Mouse (Mus musculus): ENCODE data around the gene Poldip2. TPM values are rescaled to one million over a fixed set of nuclear protein-coding genes. Genes with fewer than 3 reads are reported as not detected.

Gene Poldip2
- polyA plus RNA-seq, 1 experiment from 2014 or later = 144 TPM

GRCm38 (mm10) chr11:78497544-78498522, 14.2 kb upstream of the Poldip2 start, which contains the start of gene Sarm1:
Sarm1 (minus strand) TSS chr11:78497754.
- peak within 1 kb of the TSS; percentile 75 for H3K9ac ChIP-seq (ENCODE audit: low read length)
- no peaks in the 10 kb centered on the region for H3K36me3 ChIP-seq (ENCODE audit: control insufficient read depth, insufficient read depth, low read length)
- peak within 1 kb of the TSS; percentile 74 for H3K27ac ChIP-seq (ENCODE audit: low read depth, low read length)
- peaks cover 4% of the 10 kb centered on the region; the same call in 1 of the 2 replicates for H3K27me3 ChIP-seq (ENCODE audit: control insufficient read depth, insufficient read depth, low read length)
- H3K4me2 ChIP-seq (ENCODE audit: low read depth, low read length, severe bottlenecking) = peak within 1 kb of the TSS; percentile 98
- H3K4me1 ChIP-seq (replicated peaks; ENCODE audit: control insufficient read depth, insufficient read depth, low read length) = no peaks in the 10 kb centered on the region; the same call in 1 of the 2 replicates
- ATAC-seq (replicated peaks; ENCODE audit: low FRiP score) = peak; percentile 97
- DNase-seq (ENCODE audit: low spot score) = peak; percentile 98
- 3% methylated on average over 36 of the region's 36 CpGs for WGBS
- H3K9me3 ChIP-seq (ENCODE audit: control insufficient read depth, low read length) = no peaks in the 10 kb centered on the region
- peak within 1 kb of the TSS; percentile 54 for H3K4me3 ChIP-seq (ENCODE audit: low read depth, low read length)

GRCm38 (mm10) chr11:78499004-78499403, 13.0 kb upstream of the Poldip2 start, which contains the start of gene Vtn:
Vtn (plus strand) TSS chr11:78499091.
- H3K4me1 ChIP-seq (replicated peaks; ENCODE audit: control insufficient read depth, insufficient read depth, low read length) = no peaks in the 10 kb centered on the region; the same call in 1 of the 2 replicates
- peak within 1 kb of the TSS; percentile 54 for H3K4me3 ChIP-seq (ENCODE audit: low read depth, low read length)
- ATAC-seq (replicated peaks; ENCODE audit: low FRiP score) = no peak
- 66% methylated on average over 7 of the region's 7 CpGs for WGBS
- DNase-seq (ENCODE audit: low spot score) = no peak
- H3K36me3 ChIP-seq (ENCODE audit: control insufficient read depth, insufficient read depth, low read length) = no peaks in the 10 kb centered on the region
- peak within 1 kb of the TSS; percentile 18; the same call in 1 of the 2 replicates for H3K9ac ChIP-seq (ENCODE audit: low read length)
- H3K27ac ChIP-seq (ENCODE audit: low read depth, low read length) = peak within 1 kb of the TSS; percentile 74; the same call in 1 of the 2 replicates
- peaks cover 4% of the 10 kb centered on the region; the same call in 1 of the 2 replicates for H3K27me3 ChIP-seq (ENCODE audit: control insufficient read depth, insufficient read depth, low read length)
- peak within 1 kb of the TSS; percentile 98 for H3K4me2 ChIP-seq (ENCODE audit: low read depth, low read length, severe bottlenecking)
- H3K9me3 ChIP-seq (ENCODE audit: control insufficient read depth, low read length) = no peaks in the 10 kb centered on the region

GRCm38 (mm10) chr11:78499543-78499942, 12.4 kb upstream of the Poldip2 start:
- Histone ChIP-seq H3K9ac (ENCODE audit: low read length) (no peak overlapping the region), H3K9me3 (ENCODE audit: control insufficient read depth, low read length) (no peaks in the 10 kb centered on the region), H3K4me1 (replicated peaks; ENCODE audit: control insufficient read depth, insufficient read depth, low read length) (no peaks in the 10 kb centered on the region; the same call in 1 of the 2 replicates), H3K27me3 (ENCODE audit: control insufficient read depth, insufficient read depth, low read length) (peaks cover 4% of the 10 kb centered on the region; the same call in 1 of the 2 replicates), H3K36me3 (ENCODE audit: control insufficient read depth, insufficient read depth, low read length) (no peaks in the 10 kb centered on the region), H3K4me3 (ENCODE audit: low read depth, low read length) (no peak overlapping the region), H3K4me2 (ENCODE audit: low read depth, low read length, severe bottlenecking) (no peak overlapping the region), H3K27ac (ENCODE audit: low read depth, low read length) (no peak overlapping the region)
- WGBS = 47% methylated on average over 16 of the region's 16 CpGs
- DNase-seq (ENCODE audit: low spot score) = no peak
- no peak for ATAC-seq (replicated peaks; ENCODE audit: low FRiP score)

- H3K9me3 ChIP-seq (ENCODE audit: control insufficient read depth, low read length) = no peaks in the 10 kb centered on the region
- no peaks in the 10 kb centered on the region; the same call in 1 of the 2 replicates for H3K4me1 ChIP-seq (replicated peaks; ENCODE audit: control insufficient read depth, insufficient read depth, low read length)
- H3K9ac ChIP-seq (ENCODE audit: low read length) = no peak overlapping the region
- H3K27me3 ChIP-seq (ENCODE audit: control insufficient read depth, insufficient read depth, low read length) = peaks cover 1% of the 10 kb centered on the region; the same call in 1 of the 2 replicates
- WGBS = 83% methylated on average over 9 of the region's 9 CpGs
- no peak for ATAC-seq (replicated peaks; ENCODE audit: low FRiP score)
- peaks cover 2% of the 10 kb centered on the region; the same call in 1 of the 2 replicates for H3K36me3 ChIP-seq (ENCODE audit: control insufficient read depth, insufficient read depth, low read length)
- no peak for DNase-seq (ENCODE audit: low spot score)
- H3K4me3 ChIP-seq (ENCODE audit: low read depth, low read length) = no peak overlapping the region
- no peak overlapping the region for H3K27ac ChIP-seq (ENCODE audit: low read depth, low read length)
- no peak overlapping the region for H3K4me2 ChIP-seq (ENCODE audit: low read depth, low read length, severe bottlenecking)
These were observed 11.3 kb upstream of the Poldip2 start for GRCm38 (mm10) chr11:78500623-78501202.

DNA sequence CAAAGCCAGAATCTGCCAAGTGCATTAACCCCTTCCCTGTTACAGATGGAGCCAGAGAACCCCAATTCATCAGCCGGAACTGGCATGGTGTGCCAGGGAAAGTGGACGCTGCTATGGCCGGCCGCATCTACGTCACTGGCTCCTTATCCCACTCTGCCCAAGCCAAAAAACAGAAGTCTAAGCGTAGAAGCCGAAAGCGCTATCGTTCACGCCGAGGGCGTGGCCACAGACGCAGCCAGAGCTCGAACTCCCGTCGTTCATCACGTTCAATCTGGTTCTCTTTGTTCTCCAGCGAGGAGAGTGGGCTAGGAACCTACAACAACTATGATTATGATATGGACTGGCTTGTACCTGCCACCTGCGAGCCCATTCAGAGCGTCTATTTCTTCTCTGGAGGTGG, 10.5 kb upstream of the Poldip2 start:
- no peak overlapping the region for H3K27ac ChIP-seq (ENCODE audit: low read depth, low read length)
- DNase-seq (ENCODE audit: low spot score) (no peak), ATAC-seq (replicated peaks; ENCODE audit: low FRiP score) (no peak)
- no peaks in the 10 kb centered on the region; the same call in 1 of the 2 replicates for H3K4me1 ChIP-seq (replicated peaks; ENCODE audit: control insufficient read depth, insufficient read depth, low read length)
- H3K9ac ChIP-seq (ENCODE audit: low read length) = no peak overlapping the region
- no peaks in the 10 kb centered on the region for H3K9me3 ChIP-seq (ENCODE audit: control insufficient read depth, low read length)
- H3K4me2 ChIP-seq (ENCODE audit: low read depth, low read length, severe bottlenecking) = no peak overlapping the region
- H3K4me3 ChIP-seq (ENCODE audit: low read depth, low read length) = no peak overlapping the region
- peaks cover 2% of the 10 kb centered on the region; the same call in 1 of the 2 replicates for H3K36me3 ChIP-seq (ENCODE audit: control insufficient read depth, insufficient read depth, low read length)
- WGBS = 87% methylated on average over 20 of the region's 20 CpGs
- no peaks in the 10 kb centered on the region for H3K27me3 ChIP-seq (ENCODE audit: control insufficient read depth, insufficient read depth, low read length)

- no peak for DNase-seq (ENCODE audit: low spot score)
- Histone ChIP-seq H3K4me3 (ENCODE audit: low read depth, low read length) (no peak within 1 kb of the TSS), H3K9me3 (ENCODE audit: control insufficient read depth, low read length) (no peaks in the 10 kb centered on the region), H3K9ac (ENCODE audit: low read length) (no peak within 1 kb of the TSS), H3K4me1 (replicated peaks; ENCODE audit: control insufficient read depth, insufficient read depth, low read length) (no peaks in the 10 kb centered on the region), H3K4me2 (ENCODE audit: low read depth, low read length, severe bottlenecking) (no peak within 1 kb of the TSS), H3K27ac (ENCODE audit: low read depth, low read length) (no peak within 1 kb of the TSS), H3K36me3 (ENCODE audit: control insufficient read depth, insufficient read depth, low read length) (peaks cover 5% of the 10 kb centered on the region), H3K27me3 (ENCODE audit: control insufficient read depth, insufficient read depth, low read length) (no peaks in the 10 kb centered on the region)
- 69% methylated on average over 7 of the region's 7 CpGs for WGBS
- no peak for ATAC-seq (replicated peaks; ENCODE audit: low FRiP score)
These were observed 8.9 kb upstream of the Poldip2 start, which contains the start of gene Sebox for GRCm38 (mm10) chr11:78502909-78503650. Sebox (plus strand) TSS chr11:78503447.

- no peak overlapping the region for H3K9ac ChIP-seq (ENCODE audit: low read length)
- H3K9me3 ChIP-seq (ENCODE audit: control insufficient read depth, low read length) = no peaks in the 10 kb centered on the region
- DNase-seq (ENCODE audit: low spot score) (no peak), ATAC-seq (replicated peaks; ENCODE audit: low FRiP score) (no peak)
- no peak overlapping the region for H3K4me2 ChIP-seq (ENCODE audit: low read depth, low read length, severe bottlenecking)
- H3K27ac ChIP-seq (ENCODE audit: low read depth, low read length) = no peak overlapping the region
- H3K4me3 ChIP-seq (ENCODE audit: low read depth, low read length) = no peak overlapping the region
- H3K27me3 ChIP-seq (ENCODE audit: control insufficient read depth, insufficient read depth, low read length) = no peaks in the 10 kb centered on the region
- peaks cover 8% of the 10 kb centered on the region for H3K36me3 ChIP-seq (ENCODE audit: control insufficient read depth, insufficient read depth, low read length)
- no peaks in the 10 kb centered on the region for H3K4me1 ChIP-seq (replicated peaks; ENCODE audit: control insufficient read depth, insufficient read depth, low read length)
- 82% methylated on average over 3 of the region's 3 CpGs for WGBS
These were observed 6.6 kb upstream of the Poldip2 start for GRCm38 (mm10) chr11:78505430-78505829.

DNA sequence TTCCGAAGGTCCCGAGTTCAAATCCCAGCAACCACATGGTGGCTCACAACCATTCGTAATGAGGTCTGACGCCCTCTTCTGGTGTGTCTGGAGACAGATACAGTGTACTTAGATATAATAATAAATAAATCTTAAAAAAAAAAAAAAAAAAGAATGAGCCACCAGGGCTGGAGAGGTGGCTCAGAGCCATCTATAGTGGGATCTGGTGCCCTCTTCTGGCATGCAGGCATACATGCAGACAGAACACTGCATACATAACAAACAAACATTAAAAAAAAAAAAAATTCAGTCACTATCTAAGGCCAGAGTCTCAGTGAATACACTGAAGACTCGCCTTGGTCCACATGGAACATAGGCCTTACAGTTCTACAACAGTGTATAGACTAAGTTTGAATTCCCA, 2.8 kb upstream of the Poldip2 start:
- Histone ChIP-seq H3K27ac (ENCODE audit: low read depth, low read length) (no peak overlapping the region), H3K4me1 (replicated peaks; ENCODE audit: control insufficient read depth, insufficient read depth, low read length) (peaks cover 4% of the 10 kb centered on the region; the same call in 1 of the 2 replicates), H3K27me3 (ENCODE audit: control insufficient read depth, insufficient read depth, low read length) (no peaks in the 10 kb centered on the region), H3K36me3 (ENCODE audit: control insufficient read depth, insufficient read depth, low read length) (peaks cover 8% of the 10 kb centered on the region), H3K9ac (ENCODE audit: low read length) (no peak overlapping the region), H3K9me3 (ENCODE audit: control insufficient read depth, low read length) (no peaks in the 10 kb centered on the region), H3K4me3 (ENCODE audit: low read depth, low read length) (no peak overlapping the region), H3K4me2 (ENCODE audit: low read depth, low read length, severe bottlenecking) (no peak overlapping the region)
- no peak for ATAC-seq (replicated peaks; ENCODE audit: low FRiP score)
- DNase-seq (ENCODE audit: low spot score) = no peak
- WGBS = 79% methylated on average over 5 of the region's 5 CpGs

Data from forebrain, embryonic 11.5 days (tissue).